Mouse (Mus musculus) CH12.LX (cell line): ENCODE data around the gene Krt4.

Experiments used
- CHD2 ChIP-seq: IDR thresholded peaks from 2 replicates; pipeline ENCODE4 v1.6.1; 2011; ENCODE audit warnings: low read length, improper control_type of control experiment
- CTCF ChIP-seq, 2 experiments: IDR thresholded peaks in 1 of 2; conservative IDR thresholded peaks in 1 of 2; 2 replicates each; pipeline ENCODE4 v1.5.1; 2011 to 2012; ENCODE audit warnings: low read depth in 2 of 2, low read length in 2 of 2, improper control_type of control experiment in 1 of 2, inconsistent platforms in 1 of 2, mild to moderate bottlenecking in 1 of 2, moderate library complexity in 1 of 2
- EP300 ChIP-seq: IDR thresholded peaks from 2 replicates; pipeline ENCODE4 v1.6.1; 2011; ENCODE audit warnings: low read length, improper control_type of control experiment
- ETS1 ChIP-seq: conservative IDR thresholded peaks from 2 replicates; pipeline ENCODE4 v1.6.1; 2012; ENCODE audit warnings: low read depth, mild to moderate bottlenecking, inconsistent platforms, low read length, improper control_type of control experiment, moderate library complexity
- JUND ChIP-seq: conservative IDR thresholded peaks from 2 replicates; pipeline ENCODE4 v1.6.1; 2011; ENCODE audit warnings: low read depth, low read length, improper control_type of control experiment
- MAX ChIP-seq: IDR thresholded peaks from 2 replicates; pipeline ENCODE4 v1.6.1; 2011; ENCODE audit warnings: low read length, improper control_type of control experiment
- MAZ ChIP-seq: IDR thresholded peaks from 2 replicates; pipeline ENCODE4 v1.6.1; 2012; ENCODE audit warnings: low read depth, mild to moderate bottlenecking, inconsistent platforms, low read length, improper control_type of control experiment, moderate library complexity
- NELFE ChIP-seq: IDR thresholded peaks from 2 replicates; pipeline ENCODE4 v1.6.1; 2011; ENCODE audit warnings: low read depth, low read length, improper control_type of control experiment
- POLR2A ChIP-seq: IDR thresholded peaks from 2 replicates; pipeline ENCODE4 v1.6.1; 2011; ENCODE audit warnings: low read depth, mild to moderate bottlenecking, improper control_type of control experiment, low read length
- POLR2AphosphoS2 ChIP-seq: IDR thresholded peaks from 2 replicates; pipeline ENCODE4 v1.6.1; 2011; ENCODE audit warnings: low read depth, low read length, improper control_type of control experiment
- SIN3A ChIP-seq: IDR thresholded peaks from 2 replicates; pipeline ENCODE4 v1.6.1; 2012; ENCODE audit warnings: low read length, improper control_type of control experiment, inconsistent platforms
- SMC3 ChIP-seq: IDR thresholded peaks from 2 replicates; pipeline ENCODE4 v1.6.1; 2011; ENCODE audit warnings: low read depth, low read length, improper control_type of control experiment
- TBP ChIP-seq: conservative IDR thresholded peaks from 2 replicates; pipeline ENCODE4 v1.6.1; 2011; ENCODE audit warnings: low read depth, low read length, improper control_type of control experiment
- ZC3H11A ChIP-seq: IDR thresholded peaks from 2 replicates; pipeline ENCODE4 v1.6.1; 2012; ENCODE audit warnings: low read depth, mild to moderate bottlenecking, inconsistent platforms, low read length, improper control_type of control experiment

DNA sequence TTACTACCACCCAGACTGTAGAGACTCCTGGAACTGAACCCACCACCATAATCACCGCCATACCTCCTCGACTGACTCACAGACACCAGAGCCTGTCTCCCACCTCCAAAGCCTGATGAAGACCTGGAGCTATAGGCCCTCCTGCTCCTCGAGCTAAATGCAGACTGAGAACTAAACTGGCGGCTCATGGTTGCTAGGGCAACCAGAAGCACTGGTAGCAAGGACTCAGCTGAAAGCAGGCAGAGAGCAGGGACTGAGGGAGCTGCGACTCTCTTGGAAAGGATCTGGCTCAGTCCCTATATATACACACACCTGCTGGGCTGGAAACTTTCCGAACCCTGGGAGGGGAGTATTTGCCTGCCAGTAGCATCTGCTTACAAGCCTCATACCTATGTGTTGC lies 55.1 kb downstream of the Krt4 start, which contains the start of gene Krt77:
- TF ChIP-seq CTCF (conservative IDR thresholded peaks at IDR 0.05 in 1 of 2, IDR thresholded peaks at IDR 0.05 in 1 of 2; ENCODE audit: low read depth in 2 of 2, low read length in 2 of 2) (no peak), SMC3 (no peak), MAX (no peak), POLR2AphosphoS2 (no peak), SIN3A (no peak), CHD2 (no peak), ZC3H11A (no peak), ETS1 (no peak), EP300 (no peak), POLR2A (no peak), NELFE (no peak), MAZ (no peak), TBP (no peak), JUND (no peak)
